Mouse (Mus musculus) erythroid progenitor cell, adult 5-6 weeks (primary cell): Measurements from ENCODE around the gene Zdhhc8. TPM values are rescaled to one million over a fixed set of nuclear protein-coding genes. Genes with fewer than 3 reads are reported as not detected.
"Not testable (repeated sequence)": the region's sequence is repeated elsewhere in the genome, so short reads cannot be mapped to it uniquely, and the experiment has no call there.

Experiments used
- ATAC-seq: replicated peaks from 2 replicates; pipeline ENCODE4 v1.8.0; 2016; ENCODE audit warnings: moderate number of reproducible peaks, mild to moderate bottlenecking, moderate TSS enrichment, inconsistent platforms; ENCODE audit not compliant: poor library complexity, low FRiP score, severe bottlenecking
- total RNA-seq, 2 experiments: library from RNA; stranded (forward) in 1 of 2; stranded (reverse) in 1 of 2; fragments of 150-400 nt in 1 of 2; fragments of 186-747, 209-891 nt in 1 of 2; gene quantifications; 2 replicates each; pipeline versions ENCODE4 v1.2.3 to v1.2.4; 2015 to 2017; ENCODE audit warnings: low replicate concordance in 2 of 2

The Zdhhc8 gene
- total RNA-seq, 2 experiments from 2014 or later = not detected

GRCm38 (mm10) chr16:18201620-18202019 lies 33.3 kb downstream of the Zdhhc8 start:
- no peak for ATAC-seq

- ATAC-seq = no peak
Observed at GRCm38 (mm10) chr16:18200062-18200461, 34.9 kb downstream of the Zdhhc8 start.

DNA sequence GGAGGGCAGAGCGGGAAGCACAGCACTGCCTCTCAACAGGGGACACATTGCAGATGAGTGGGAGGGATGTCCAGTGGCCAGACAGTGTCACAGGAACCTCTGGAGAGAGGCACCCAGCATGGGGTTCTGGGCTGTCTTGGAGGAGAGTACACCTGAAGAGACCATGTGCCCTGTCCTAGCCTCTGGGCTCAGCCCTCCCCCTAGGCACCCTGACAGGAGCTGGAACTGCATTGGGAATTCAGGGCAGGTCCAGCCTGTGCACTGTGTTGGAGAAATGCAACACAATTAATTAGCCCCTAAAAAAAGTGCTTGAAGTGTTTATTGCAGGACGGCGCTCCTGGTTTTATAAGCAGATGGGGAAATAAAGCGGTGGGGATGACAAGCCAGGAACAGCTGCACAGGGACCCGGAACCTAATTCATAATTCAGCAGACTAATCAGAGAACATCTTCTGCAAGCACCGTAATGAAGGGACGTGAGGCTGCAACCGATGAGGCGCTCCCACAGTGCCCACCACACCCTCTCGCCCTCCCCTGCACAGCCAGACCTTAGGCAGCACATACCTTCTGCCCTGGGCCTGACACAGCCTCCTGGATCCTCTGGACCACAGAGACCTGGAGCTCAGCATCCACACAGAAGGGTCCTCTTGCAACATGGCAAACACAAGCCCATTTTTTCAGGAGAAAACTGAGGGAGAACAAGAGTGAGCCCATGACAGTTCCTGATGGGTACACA lies 36.4 kb downstream of the Zdhhc8 start:
- ATAC-seq = no peak

DNA sequence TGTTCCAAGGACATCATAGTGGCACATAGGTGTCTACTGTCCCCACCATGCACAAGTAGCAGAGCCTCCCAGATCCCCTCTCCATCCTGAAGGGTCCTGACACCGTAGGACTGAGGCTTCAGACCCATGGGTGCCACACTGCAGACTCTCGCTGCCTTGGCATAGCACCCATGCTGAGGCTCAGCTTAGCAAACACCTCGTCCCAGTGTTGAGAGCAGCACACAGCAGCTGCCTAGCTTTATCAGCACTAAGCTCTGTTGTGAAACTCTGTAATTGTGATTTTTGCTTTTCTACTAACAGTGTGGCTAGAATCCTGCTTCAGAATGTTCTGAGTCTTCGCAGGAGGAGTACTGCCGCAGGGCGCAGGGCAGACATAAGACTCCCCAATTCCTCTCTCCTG lies 37.1 kb downstream of the Zdhhc8 start:
- ATAC-seq = no peak

GRCm38 (mm10) chr16:18195561-18195960 lies 39.4 kb downstream of the Zdhhc8 start:
- not testable (repeated sequence) for ATAC-seq

- no peak for ATAC-seq
Observed at GRCm38 (mm10) chr16:18195068-18195467, 39.9 kb downstream of the Zdhhc8 start.

GRCm38 (mm10) chr16:18194208-18194985 lies 40.5 kb downstream of the Zdhhc8 start:
- ATAC-seq = no peak

GRCm38 (mm10) chr16:18191006-18191405 lies 43.9 kb downstream of the Zdhhc8 start:
- no peak for ATAC-seq

GRCm38 (mm10) chr16:18187221-18187620 lies 47.7 kb downstream of the Zdhhc8 start:
- no peak for ATAC-seq

DNA sequence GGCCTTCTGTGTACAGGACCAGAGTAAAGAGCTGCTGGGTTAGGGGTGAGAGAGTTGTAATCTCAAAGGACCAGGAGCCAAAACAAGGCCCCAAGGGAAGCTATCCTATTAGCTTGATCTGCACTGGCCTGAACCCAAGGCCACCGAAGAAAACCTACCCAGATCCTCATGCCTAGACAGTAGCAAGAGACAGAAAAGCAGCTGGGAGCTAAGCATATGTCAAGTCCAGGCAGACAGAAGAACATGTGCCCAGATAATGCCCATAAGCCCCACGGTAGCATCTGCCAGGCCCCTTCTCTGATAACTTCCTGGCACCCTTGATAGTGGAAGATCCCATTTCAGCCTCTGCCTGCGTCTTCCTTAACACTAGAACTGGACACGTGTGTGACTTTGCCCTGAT lies 48.1 kb downstream of the Zdhhc8 start:
- no peak for ATAC-seq

DNA sequence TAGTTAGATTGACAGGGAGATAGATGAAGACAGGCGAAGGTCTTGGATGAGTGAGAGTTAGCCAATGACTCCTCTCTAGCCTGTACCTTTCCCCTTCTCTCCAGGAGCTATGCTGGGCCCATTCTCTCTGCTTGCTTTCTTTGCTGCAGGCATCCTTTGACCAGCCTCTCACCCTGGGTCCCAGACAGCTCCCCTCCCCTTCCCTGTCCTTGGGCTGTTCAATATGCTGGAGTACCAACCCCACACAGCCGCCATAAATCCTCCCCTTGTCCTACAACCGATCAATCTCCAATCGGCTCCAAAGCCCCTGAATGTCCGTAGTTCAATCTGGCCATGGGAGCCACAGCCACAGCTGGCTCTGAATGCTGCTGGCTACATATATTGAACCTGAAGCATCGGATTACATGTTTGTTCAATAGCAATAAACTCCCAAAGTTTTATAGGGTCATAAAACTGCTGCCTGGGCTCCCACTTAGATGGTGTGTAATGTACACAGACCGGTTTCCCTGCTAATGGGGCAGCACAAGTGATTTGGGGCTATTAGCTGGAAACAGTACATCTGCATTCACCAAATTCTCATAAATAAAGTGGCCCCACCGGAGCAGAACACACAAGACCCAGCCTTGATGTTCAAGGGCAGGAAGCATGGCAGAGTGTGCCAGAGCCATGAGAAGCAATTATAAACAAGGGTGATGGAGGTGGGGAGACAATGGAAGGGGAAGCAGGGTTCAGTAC lies 49.1 kb downstream of the Zdhhc8 start:
- ATAC-seq = no peak

- no peak for ATAC-seq
Observed at GRCm38 (mm10) chr16:18182766-18183165, 52.2 kb downstream of the Zdhhc8 start.

GRCm38 (mm10) chr16:18181398-18181797 lies 53.5 kb downstream of the Zdhhc8 start:
- no peak for ATAC-seq

DNA sequence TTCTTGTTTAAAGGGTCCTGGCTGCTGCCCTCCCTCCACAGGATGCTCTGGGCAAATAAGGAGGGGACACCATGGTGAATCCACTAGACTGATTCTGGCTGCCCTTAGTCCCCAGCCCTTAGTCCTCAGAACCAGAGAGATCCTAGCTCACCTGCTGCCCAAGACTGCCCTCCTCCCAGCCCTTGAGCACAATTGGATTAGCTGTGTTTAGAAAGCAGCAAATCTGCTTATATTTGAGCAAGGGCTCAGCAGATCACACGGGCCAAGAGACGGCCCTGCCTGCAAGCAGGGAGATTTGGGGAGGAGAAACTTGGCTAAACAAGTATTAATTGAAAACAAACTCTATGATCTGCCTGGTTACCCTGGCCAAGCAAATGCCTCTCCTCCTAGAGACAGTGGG lies 55.3 kb downstream of the Zdhhc8 start:
- ATAC-seq = no peak

DNA sequence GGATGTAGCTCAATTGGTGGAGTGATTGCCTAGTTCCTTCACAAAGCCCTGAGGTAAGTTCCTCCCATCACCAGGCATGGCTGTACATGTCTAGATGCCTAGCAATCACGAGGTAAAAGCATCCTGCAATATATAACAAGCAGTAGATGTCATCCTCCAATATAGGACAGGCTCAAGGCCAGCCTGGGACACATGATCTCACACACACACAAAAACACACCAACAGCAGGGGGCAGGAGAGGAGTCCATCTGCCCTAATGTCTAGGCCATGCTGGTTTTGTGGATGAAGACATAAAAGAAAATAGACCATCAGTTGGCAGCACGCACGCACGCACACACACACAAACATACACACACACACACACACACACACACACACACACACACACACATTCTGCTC lies 58.2 kb downstream of the Zdhhc8 start:
- no peak for ATAC-seq

GRCm38 (mm10) chr16:18175817-18176541 lies 59.0 kb downstream of the Zdhhc8 start:
- no peak for ATAC-seq

GRCm38 (mm10) chr16:18173788-18174187 lies 61.1 kb downstream of the Zdhhc8 start:
- no peak for ATAC-seq

GRCm38 (mm10) chr16:18173231-18173630 lies 61.7 kb downstream of the Zdhhc8 start:
- no peak for ATAC-seq

DNA sequence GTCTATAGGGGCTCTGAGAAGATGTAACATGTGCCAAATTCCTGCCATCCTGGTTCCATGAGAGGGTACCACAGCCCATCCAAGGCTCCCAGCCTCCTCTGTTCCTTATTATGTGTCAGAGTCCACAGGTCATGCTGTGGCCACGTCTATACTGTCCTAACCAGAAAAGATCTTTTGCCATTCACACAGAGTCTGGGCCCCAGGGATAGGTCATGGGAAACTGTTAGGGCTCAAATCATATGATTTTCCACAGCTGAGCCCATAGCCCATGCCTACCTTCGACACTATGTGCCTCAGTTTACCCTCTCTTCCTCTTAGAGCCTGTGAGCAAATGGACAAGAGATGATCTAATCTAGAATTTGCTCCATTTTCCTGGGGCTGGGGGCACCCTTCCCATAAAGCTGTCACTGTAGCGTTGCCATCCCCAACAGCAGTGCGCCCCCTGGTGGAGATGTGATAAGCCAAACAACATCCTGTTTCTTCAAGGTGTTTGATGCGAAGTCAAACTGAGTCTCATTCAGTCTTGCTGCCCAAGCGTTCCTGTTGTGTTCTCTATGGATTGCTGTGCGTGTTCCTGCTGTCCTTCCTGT lies 62.6 kb downstream of the Zdhhc8 start:
- no peak for ATAC-seq
